Mouse (Mus musculus) frontal cortex, postnatal 36 days (tissue): ENCODE data around the gene Snx3.

ENCODE experiments used
- DNase-seq, 2 experiments: peaks; one replicate each; pipeline ENCODE4 v3.0.0; 2022; ENCODE audit warnings: low spot score in 2 of 2

The Snx3 gene

DNA sequence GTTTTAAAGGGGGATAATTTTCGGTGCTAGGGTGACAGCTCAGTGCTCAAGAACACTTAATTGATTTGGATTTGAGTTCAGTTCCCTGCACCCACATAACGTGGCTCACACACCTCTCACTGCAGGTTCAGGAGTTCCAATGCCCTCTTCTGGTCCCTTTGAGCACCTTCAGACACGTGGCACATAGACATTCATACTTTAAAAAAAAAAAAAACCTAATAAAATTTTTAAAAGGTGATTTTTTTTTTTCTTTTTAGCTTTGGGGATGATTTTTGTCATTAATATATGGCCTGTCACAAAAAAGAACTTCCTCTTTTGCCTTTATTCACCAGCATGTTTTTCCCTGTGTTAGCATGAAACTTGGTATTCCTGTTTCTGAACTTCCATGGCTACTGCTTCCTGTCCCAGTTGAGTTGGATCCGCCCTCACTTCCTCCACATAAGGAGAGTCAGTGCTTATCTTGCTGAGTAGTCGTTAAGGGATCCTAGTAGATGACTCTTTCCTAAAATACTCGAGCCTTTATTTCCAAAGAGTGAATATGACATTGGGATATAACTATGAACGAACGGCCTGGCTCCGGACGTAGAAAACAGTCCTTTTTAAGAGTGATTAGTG is 2.4 kb downstream of the Snx3 start:
- DNase-seq: no peak

DNA sequence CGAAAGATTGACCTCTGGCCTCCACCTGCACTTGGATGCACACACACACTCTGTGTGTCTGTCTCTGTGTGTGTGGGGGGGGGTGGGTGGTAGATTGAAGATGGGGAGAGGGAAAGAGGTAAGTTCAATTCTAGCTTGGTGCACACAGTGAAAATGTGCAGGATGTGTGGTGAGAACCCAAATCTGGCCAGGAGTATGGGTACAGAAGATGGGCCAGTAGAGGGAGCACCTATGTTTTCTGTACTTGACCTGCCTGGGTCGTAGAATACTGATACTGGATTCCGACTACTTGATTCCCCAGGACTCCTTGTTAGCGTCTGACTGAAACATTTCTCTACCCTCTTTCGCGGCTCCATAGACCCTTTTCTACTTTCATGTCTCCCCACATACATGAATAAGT is 8.3 kb downstream of the Snx3 start:
- no peak for DNase-seq

- no peak for DNase-seq
Observed at GRCm38 (mm10) chr10:42511184-42512135, 9.6 kb downstream of the Snx3 start.

DNA sequence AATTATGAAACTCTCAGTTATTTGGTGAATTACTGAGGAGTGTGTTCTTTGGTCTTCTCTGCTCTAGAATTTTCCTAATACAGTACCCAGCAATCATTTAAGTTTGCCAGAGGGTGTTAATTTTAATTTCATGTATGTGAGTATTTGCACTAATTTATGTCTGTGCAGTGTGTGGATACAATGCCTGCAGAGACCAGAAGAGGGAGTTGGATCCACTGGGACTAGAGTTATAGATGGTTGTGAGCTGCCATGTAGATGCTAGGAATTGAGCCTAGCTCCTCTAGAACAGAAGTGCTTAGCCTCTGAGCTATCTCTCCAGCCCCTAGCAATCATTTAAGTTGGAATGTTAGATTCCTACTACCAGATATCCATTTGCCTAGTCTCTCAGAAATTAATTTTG is 12.3 kb downstream of the Snx3 start:
- DNase-seq: no peak

DNA sequence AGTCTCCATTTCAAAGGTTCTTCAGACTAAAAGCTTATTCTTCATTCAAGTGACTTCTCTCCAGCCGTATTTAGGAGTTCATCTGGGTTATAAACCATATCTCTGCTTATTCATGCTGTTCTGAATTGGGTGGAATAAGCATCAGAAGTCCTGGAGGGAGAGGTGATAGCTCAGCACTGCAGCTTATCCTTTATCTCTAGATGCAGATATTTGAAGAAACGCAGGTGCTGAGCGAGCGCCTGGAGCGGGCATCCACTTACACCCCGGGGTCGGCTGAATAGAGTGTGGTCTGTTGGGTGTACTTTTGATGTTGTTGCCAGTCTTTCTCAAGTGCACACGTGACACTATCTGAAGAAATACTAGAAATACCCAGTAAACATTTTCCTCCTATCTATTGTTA is 16.5 kb downstream of the Snx3 start:
- DNase-seq: no peak

DNA sequence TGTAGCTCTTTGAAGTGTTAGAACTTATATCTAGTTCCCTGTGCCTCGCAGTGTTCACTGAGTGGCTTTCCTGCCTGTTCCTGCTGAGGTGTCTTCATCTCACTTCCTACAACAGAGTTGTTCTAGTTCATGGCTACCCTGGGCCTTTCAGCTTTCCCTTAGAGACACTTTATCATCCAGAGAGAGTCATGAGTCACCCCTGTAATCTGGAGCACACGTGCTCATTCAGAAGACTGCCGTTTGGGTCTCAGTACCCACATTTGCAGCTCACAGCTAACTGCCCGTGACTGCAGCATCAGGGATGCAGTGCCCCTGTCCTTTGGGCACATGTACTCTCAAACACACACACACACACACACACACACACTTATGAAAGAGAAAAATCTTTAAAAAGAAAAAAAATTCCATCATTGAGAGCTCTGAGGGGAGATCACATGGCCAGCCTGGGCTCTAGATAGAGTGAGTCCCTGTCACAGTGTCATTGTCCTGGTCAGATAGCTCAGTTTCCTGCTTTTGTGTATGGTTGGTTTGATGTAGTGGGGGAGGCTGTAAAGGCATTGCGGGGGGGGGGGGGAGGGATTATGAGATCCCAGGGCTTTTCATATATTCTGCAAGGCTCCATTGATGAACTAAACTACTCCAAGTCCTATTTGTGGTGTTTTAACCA is 19.6 kb downstream of the Snx3 start:
- no peak for DNase-seq

DNA sequence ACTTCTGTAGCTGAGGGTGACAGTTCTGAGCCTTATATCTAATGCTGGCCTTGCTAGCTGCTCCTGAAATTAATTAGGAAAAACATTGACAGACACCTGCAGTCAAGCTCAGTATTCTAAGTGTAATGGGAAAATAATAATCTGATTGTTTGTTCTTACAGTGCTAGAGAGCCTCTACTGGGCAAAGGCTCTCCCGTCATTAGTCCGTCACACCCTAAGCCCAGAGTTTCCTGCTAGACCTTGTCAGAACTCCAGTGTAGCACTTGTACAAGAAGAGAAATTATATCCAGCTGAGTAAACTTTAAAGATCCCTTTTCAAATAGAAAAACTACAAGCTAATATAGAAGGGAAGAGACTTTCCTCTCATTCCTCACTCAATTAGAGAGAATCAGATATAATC is 21.1 kb downstream of the Snx3 start:
- no peak for DNase-seq

GRCm38 (mm10) chr10:42523556-42524162 is 21.8 kb downstream of the Snx3 start:
- DNase-seq: no peak

DNA sequence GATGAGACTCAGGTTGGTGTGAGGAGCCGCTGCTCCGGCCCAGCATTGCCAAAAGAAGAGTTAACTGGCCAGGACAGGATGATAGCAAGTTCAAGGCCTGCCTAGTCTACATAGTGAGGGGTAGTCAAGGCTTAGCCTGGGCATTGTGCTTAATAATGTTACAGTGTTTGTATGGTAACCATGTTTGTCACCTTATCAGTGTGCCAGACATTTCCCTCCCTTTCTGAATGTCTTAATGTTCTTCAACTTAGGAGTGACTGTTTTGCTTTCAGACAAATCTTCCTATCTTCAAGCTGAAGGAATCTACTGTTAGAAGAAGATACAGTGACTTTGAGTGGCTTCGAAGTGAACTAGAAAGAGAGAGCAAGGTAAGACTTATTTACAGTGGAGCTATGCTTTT is 23.9 kb downstream of the Snx3 start:
- no peak for DNase-seq

DNA sequence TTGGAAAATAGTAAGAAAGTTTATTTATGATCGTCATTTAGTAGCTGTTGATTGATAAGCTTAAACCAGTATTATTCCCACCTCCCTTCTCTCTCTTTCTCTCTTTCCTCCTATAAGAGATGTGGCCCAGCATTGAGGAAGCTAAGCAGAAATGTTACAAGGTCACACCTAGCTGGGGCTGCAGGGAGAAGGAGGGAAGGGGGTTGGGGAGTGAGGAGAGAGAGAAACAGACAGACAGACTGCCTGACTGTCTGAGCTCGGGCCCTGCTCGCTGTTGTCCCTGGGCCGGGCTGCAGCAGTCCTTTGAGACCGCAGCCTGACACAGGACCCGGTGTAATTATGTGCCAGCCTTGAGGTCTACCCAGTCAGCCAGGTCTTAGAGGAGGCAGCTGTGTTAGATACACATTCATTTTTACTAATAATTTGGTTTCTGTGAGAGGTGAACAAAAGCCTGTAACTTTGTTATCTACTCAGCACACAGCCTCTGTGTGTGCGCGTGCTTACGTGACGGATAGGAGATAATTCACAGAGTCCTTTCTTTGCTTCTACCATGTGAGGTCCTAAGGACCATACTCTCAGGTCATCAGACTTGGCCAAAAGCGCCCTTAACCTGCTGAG is 32.1 kb downstream of the Snx3 start:
- DNase-seq: no peak

DNA sequence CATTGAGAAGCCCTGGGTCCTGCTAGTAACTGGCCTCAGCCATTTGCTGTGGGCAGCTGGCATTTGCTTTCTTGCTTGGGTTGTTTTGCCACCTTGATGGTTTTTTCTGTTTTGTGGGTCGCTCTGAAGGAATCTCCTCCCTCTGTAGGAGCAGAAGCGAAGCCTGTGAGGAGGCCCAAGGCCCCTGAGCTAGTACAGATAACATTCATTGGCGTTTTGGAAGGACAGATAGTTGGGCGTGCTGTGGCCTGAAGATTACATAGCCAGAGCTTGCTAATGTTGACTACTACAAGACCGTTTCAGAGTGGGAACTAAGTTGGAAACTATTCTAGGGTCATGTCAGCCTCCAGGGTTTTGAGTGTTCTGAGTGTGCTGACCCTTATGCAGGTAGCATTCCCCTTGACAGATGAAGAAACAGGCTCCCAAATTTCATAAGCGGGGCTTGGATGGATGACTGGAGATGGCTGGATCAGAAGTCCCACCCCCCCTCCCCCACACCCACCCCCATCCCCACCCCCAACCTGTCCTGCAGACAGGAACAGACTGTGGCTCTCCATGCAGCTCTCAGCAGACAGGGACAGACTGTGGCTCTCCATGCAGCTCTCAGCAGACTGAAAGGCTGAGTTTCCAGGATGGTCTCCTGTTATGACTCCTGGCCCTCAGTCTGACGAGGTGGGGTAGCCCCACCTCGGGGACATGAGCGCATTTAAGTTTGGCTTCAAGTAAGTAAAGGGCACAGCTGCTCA is 35.9 kb downstream of the Snx3 start:
- DNase-seq: no peak

DNA sequence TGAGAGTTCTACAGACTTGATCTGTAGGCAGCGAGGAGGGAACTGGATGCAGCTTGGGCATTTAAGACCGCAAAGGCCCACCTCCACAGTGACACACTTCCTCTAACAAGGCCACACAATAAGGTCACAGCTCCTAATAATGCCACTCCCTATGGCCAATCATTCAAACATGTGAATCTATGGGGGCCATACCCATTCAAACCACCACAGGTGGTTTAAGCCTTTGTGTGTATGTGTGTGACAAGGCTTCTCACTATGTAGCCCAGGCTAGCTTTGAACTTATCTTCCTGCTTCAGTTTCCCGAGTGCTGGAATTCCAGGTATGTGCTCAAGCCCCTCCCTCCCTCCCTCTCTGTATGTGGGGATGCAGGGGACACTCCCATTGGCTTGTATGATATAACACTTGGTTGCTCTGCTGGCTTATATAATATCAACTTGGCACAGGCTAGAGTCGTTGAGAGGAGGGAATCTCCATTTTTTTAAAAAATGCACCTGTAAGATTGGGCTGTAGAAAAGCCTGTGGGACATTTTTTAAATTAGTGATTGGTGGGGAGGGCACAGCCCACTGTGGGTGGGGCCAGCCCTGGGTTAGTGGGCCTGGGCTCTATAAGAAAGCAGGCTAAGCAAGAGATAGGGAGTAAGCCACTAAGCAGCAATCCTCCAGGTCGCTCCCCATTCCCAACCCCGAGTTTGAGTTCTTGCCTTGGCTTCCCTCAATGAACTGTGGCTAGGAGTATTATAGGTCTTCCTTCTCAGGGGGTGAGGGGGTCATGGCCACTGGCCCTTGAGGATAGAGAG is 44.1 kb downstream of the Snx3 start:
- DNase-seq: no peak

DNA sequence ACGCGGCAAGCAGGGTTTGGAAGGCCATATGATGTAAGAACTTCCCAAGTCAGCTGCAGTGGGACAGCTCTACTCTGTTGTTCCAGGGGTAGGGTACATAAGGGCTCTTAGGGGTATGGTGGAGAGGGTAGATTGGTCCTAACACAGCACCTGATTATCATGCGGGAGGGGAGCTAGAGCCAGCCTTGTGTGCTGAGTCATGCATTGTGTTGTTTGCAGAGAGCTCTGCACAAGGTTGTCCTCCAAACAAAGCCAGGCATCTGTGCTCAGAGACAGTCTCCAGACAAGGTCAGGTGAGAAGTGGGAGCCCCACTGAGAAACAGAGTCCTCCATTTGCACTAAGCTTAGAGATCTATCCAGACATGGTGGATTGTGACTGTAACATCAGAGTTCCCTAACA is 44.7 kb downstream of the Snx3 start:
- DNase-seq: no peak

GRCm38 (mm10) chr10:42559581-42560200 is 57.9 kb downstream of the Snx3 start:
- no peak for DNase-seq

DNA sequence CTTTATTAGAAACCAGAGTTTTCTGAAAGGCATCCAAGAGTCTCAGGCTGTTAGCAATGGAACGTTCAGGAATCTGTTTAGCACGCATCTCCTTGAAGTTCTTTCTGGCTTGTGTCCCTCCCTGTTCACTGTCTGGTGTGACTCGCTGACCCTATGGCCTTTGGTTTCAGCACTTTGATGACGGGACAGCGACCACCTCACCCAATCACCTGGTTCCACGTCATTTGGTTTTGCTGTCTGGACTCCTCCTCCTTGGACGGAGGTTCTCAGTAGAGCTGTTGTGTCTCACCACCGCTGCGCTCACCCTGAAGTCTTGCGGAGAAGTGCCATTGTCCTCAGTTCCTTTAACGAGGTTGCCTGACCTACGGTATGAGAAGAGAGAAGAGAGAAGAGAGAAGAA is 60.4 kb downstream of the Snx3 start:
- no peak for DNase-seq

DNA sequence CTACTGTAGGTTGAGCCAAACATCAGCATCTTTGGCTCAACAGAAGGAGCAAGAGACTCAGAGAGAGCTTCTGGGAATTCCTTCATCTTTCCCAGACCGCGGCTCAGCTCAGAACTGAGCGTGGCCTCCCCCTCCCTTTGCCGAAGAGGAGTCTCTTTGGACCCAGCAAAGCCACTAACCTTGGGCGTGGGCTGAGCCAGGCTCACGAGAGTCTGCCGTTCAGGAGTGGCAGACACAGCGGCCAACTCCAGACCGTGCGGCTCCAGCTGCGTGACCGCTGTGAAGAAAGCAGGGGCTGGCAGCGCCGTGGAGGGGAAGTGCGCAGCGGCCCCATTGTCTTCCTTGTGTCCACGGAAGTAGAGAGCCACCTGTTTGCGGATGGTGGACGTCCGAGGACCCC is 70.7 kb downstream of the Snx3 start:
- DNase-seq: no peak

- no peak for DNase-seq
Observed at GRCm38 (mm10) chr10:42572971-42573370, 71.1 kb downstream of the Snx3 start.

GRCm38 (mm10) chr10:42574639-42575038 is 72.8 kb downstream of the Snx3 start:
- no peak for DNase-seq

- no peak for DNase-seq
Observed at GRCm38 (mm10) chr10:42577525-42578280, 75.9 kb downstream of the Snx3 start.
